Comparison of ENCODE assay signal across 33 mouse cellular contexts in the genomic region with DNA sequence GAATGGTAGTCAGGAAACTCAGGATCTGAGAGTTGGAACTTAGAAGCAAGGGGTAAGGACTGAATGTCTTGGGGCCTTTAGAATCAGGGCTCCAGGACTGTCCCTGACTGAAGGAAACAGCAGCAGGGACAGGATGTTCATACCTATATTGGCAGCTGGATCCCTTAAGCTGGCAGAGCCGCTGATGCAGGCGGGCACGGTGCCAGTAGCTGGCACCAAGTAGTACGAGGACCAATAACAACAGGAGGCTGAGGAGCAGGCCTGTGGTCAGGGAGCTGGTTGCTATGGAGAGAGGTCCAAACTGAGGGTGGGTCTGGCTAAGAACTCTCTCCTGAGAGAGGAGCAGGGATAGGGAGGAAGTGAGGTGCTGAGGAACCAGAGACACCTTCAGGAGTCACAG. TPM values are rescaled to one million over a fixed set of nuclear protein-coding genes. Genes with fewer than 3 reads are reported as not detected.
"Had no signal": no experiment of that assay in that cellular context is flagged by ENCODE, and none has a peak within 500 bp of the region (broad histone marks: within the 10 kb centered on the region; RNA-seq: fewer than 3 reads in every experiment).

No protein-coding gene starts in this region.

- H3K36me3 ChIP-seq: intestine, embryonic 15.5 days; liver, embryonic 12.5 days had no signal

- H3K4me2 ChIP-seq: heart, embryonic 12.5 days; hindbrain, embryonic 14.5 days; intestine, embryonic 15.5 days; limb, embryonic 15.5 days; liver, embryonic 12.5 days had no signal

- H3K27ac ChIP-seq: gastrocnemius, adult 2 months; heart, embryonic 10.5 days; hindbrain, embryonic 10.5 days; hindbrain, embryonic 14.5 days; intestine, embryonic 15.5 days; left cerebral cortex, adult 2 months; limb, embryonic 15.5 days; liver, embryonic 12.5 days; liver, embryonic 14.5 days had no signal

- DNase-seq: gastrocnemius, adult 2 months; gastrocnemius, postnatal 10 days; gastrocnemius, postnatal 25 days; heart, postnatal 10 days; heart, postnatal 4 days; kidney, adult 18-20 months; kidney, adult 8-10 months; kidney, postnatal 10 days; kidney, postnatal 25 days; kidney, postnatal 4 days; layer of hippocampus, adult 9-11 months had no signal

- ATAC-seq: hindbrain, embryonic 16.5 days; inflammation-experienced regulatory T-cells, adult 6 months; intestine, embryonic 15.5 days; intestine, postnatal 0 days; liver, embryonic 12.5 days had no signal

- H3K9ac ChIP-seq: heart, embryonic 12.5 days; hindbrain, embryonic 14.5 days; limb, embryonic 15.5 days; liver, embryonic 12.5 days; liver, embryonic 14.5 days had no signal

- H3K9me3 ChIP-seq: heart, embryonic 10.5 days; heart, embryonic 12.5 days; hindbrain, embryonic 10.5 days; intestine, embryonic 15.5 days; limb, embryonic 15.5 days; liver, embryonic 12.5 days had no signal

- H3K27me3 ChIP-seq: intestine, embryonic 15.5 days; limb, embryonic 15.5 days had no signal

- H3K4me3 ChIP-seq: gastrocnemius, adult 2 months; heart, embryonic 10.5 days; heart, embryonic 12.5 days; hindbrain, embryonic 10.5 days; intestine, embryonic 15.5 days; left cerebral cortex, adult 2 months; limb, embryonic 15.5 days; liver, embryonic 12.5 days had no signal

RNA-seq across cellular contexts. Expression of gene Efna4, which starts 4.0 kb away (rescaled TPM):
- total RNA-seq: liver, adult 2 months had no signal

RNA-seq across cellular contexts. Expression of gene Efna3, which starts 19.0 kb away (rescaled TPM):
- total RNA-seq: gastrocnemius, adult 2 months; gastrocnemius, postnatal 10 days; gastrocnemius, postnatal 25 days; gastrocnemius, postnatal 4 days; granulocyte monocyte progenitor cell, adult 5-6 weeks; heart, adult 18-20 months; liver, adult 2 months had no signal
- polyA plus RNA-seq: inflammation-experienced regulatory T-cells, adult 6 months; liver, adult 2 months had no signal

RNA-seq across cellular contexts. Expression of gene Dcst2, which starts 20.0 kb away (rescaled TPM):
- total RNA-seq: gastrocnemius, adult 2 months; gastrocnemius, postnatal 10 days; gastrocnemius, postnatal 25 days; granulocyte monocyte progenitor cell, adult 5-6 weeks; heart, adult 18-20 months; heart, adult 8-10 months; heart, postnatal 25 days; liver, adult 2 months had no signal
- polyA plus RNA-seq: heart, embryonic 12.5 days; heart, embryonic 14.5 days; heart, embryonic 16.5 days; liver, adult 2 months had no signal

RNA-seq across cellular contexts. Expression of gene Dcst1, which starts 23.3 kb away (rescaled TPM):
- total RNA-seq: gastrocnemius, adult 2 months; gastrocnemius, postnatal 25 days; granulocyte monocyte progenitor cell, adult 5-6 weeks; heart, adult 18-20 months; heart, adult 8-10 months; heart, postnatal 25 days; layer of hippocampus, postnatal 25 days; left cerebral cortex, postnatal 36 days; liver, adult 2 months had no signal
- polyA plus RNA-seq: liver, embryonic 12.5 days had no signal
